Mouse (Mus musculus): ENCODE results near the gene Gm45140.

Gm45140 gene

GRCm38 (mm10) chr6:87799576-87799975, 36.0 kb downstream of the Gm45140 start:
- no peak for DNase-seq (ENCODE audit: low spot score in 2 of 2)

- DNase-seq (ENCODE audit: low spot score in 2 of 2) = no peak
Observed at GRCm38 (mm10) chr6:87797321-87797720, 38.3 kb downstream of the Gm45140 start.

DNA sequence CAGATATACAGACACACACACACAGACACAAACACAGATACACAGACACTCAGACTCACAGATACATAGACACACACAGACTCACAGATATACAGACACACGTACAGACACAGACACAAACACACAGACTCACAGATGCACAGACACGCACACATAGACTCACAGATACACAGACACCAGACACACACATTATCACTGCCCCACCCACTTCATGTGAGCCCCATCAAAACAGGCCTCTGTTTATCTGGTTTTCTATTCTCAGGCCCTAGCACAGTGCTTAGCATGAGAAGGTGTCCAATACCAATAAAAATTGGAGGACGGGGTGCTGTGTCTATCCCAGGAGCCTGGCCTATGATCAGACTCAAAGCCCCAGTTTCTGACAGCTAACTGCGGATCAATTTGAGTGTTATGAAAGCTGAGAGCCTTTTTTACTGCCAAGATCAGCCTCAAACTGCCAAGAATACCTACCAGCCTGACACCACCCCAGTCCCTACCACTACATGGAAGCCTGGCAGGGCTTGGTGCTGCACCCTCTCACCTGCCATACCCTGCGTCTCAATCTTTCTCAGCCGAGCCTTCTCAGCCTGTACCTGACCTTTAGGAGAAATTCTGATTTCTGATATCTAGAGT, 39.2 kb downstream of the Gm45140 start:
- no peak for DNase-seq (ENCODE audit: low spot score in 2 of 2)

- DNase-seq (ENCODE audit: low spot score in 2 of 2) = no peak
Observed at GRCm38 (mm10) chr6:87795385-87796150, 40.0 kb downstream of the Gm45140 start.

- DNase-seq (ENCODE audit: low spot score in 2 of 2) = no peak
Observed at GRCm38 (mm10) chr6:87793821-87794510, 41.6 kb downstream of the Gm45140 start.

DNA sequence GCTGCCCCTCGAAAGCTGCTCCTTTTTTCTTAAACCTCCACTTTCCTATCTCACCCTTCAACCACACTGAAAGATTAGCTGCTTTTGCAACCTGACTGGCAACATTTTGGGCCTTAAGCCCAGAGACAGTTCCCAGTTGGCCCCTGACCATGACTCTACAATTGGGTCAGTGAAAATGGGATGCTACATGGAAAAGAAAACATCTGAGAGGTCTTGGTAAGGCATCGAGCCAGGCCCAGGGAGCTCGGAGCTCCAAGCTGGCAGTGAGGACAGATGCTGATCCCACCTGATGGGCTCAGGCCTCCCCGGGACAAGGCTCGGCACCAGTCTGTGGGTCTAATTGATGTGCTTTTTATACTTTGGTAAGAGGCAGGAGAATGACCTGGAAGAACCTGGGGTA, 43.8 kb downstream of the Gm45140 start:
- DNase-seq (ENCODE audit: low spot score in 2 of 2) = no peak

GRCm38 (mm10) chr6:87790779-87791480, 44.7 kb downstream of the Gm45140 start:
- no peak for DNase-seq (ENCODE audit: low spot score in 2 of 2)

DNA sequence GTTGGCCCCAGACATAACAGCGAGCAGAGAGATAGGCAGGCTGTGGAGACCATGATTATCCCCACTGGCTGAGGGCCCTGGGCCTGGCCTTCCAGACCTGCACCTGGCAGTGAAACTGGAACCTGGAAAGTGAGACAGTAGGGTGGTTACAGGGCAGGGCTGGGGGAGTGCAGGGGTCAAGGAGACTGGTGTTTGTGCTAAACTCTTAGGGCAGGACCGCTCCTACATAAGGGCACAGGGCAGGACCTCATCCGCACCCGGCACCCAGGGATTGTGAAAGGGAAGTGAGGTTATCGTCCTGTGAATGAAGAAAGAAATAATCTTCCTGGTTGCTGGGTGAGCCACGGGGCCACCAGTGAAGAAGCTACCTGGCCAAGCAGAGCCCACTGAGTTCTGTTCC, 45.8 kb downstream of the Gm45140 start:
- DNase-seq (ENCODE audit: low spot score in 2 of 2) = no peak

DNA sequence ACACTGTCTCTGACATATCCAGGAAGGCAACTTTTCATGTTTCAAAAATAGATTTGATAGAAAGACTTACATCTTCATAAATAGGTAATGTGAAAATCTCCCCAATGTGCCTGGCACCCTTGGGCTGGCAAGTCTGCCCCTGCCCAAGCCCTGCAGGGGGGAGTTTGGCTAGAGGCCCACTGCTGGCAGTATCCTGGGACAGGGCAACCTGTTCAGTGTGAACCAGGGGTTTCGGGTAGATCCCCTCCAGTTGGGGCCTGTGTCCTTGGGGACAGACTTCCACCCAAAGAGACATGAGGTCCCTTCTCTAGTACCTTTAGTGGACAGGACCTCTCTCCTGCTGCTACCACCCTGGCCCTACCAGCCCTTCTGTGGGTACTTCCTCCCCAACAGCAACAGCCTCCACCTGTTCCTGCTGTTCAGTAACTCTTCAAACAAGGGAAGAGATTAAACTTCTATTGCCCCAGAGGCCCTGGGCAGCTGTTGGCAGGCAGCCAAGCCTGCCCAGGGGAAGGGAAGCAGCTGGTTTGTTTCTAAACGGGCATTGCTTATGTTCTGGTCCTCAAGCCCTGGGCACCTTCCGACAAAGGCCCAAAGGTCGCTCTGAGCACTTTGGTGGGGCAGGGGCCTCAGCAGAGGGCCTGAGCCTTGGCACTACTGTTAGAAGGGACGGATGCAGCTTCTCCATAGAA, 46.6 kb downstream of the Gm45140 start:
- no peak for DNase-seq (ENCODE audit: low spot score in 2 of 2)

DNA sequence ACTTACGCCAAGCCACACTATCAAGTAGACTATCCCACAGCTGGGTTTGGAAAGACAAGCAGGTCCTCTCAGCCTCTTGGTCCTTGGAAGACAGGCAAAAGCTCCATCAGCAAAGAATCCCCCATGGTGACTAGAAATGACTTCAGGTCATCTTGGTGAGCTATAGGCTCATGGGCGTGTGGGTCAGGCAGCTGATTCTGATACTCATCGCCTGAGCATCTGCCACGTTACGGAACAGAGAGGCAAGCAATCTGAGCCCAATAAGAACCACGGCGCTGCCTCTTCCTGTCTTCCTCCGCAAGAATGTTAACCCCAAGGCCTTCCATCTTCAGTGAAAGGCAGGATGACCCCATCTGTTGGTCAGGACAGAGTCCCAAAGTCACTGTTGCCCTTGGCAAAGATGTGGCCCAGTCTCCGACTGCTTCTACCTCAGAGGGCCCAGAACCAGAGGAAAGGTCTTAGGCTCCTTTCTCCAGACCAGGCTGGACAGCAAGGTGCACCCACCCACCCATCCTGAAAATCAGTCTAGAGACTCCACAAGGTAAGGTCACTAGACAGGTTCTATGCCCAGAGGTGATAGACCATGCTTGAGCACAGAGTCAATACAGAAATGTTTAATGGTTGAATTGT, 47.2 kb downstream of the Gm45140 start:
- no peak for DNase-seq (ENCODE audit: low spot score in 2 of 2)

GRCm38 (mm10) chr6:87787108-87787890, 48.3 kb downstream of the Gm45140 start:
- DNase-seq (ENCODE audit: low spot score in 2 of 2) = no peak

GRCm38 (mm10) chr6:87786621-87787020, 49.0 kb downstream of the Gm45140 start:
- no peak for DNase-seq (ENCODE audit: low spot score in 2 of 2)

GRCm38 (mm10) chr6:87784033-87784432, 51.6 kb downstream of the Gm45140 start:
- DNase-seq (ENCODE audit: low spot score in 2 of 2) = no peak

GRCm38 (mm10) chr6:87780546-87781301, 54.9 kb downstream of the Gm45140 start:
- no peak for DNase-seq (ENCODE audit: low spot score in 2 of 2)

GRCm38 (mm10) chr6:87779174-87780165, 56.1 kb downstream of the Gm45140 start:
- DNase-seq (ENCODE audit: low spot score in 2 of 2) = no peak

- no peak for DNase-seq (ENCODE audit: low spot score in 2 of 2)
Observed at GRCm38 (mm10) chr6:87778294-87779173, 57.1 kb downstream of the Gm45140 start.

DNA sequence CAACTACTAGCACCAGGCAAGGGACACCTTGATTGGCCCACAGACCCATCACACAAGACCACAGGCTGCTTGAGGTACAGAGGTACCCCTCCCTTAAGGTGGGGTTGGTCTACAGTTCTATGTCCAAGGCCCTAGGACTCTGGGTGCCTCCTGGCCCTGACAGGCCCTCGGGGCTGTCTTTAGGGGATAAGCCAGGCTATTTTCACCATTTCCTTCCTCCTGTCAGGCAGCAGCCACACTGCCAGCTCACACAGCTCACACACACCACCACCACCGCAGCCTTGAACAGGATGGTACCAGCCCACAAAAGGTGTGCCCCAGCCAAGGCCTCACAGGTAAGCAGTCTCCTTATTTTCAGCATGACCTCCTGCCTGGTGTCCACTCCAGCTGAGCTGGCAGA, 57.8 kb downstream of the Gm45140 start, which contains the start of gene Gp9:
Gp9 (plus strand) TSS at position 231 of the 400 bp plus-strand sequence.
- no peak for DNase-seq (ENCODE audit: low spot score in 2 of 2)
